Mouse (Mus musculus) kidney, adult 18-20 months (tissue): ENCODE data around the gene Cdk20.

Source experiments
- DNase-seq: peaks from one replicate; pipeline ENCODE4 v3.0.0; 2021

Cdk20 gene

GRCm38 (mm10) chr13:64432017-64432995, at the start of gene Cdk20:
Gene Cdk20, plus strand, starts transcription at chr13:64432314.
- peak; percentile 90 for DNase-seq

- DNase-seq, result no peak
Observed at GRCm38 (mm10) chr13:64384937-64385336, 47.2 kb upstream of the Cdk20 start.

GRCm38 (mm10) chr13:64386048-64386447, 46.1 kb upstream of the Cdk20 start:
- peak; percentile 47 for DNase-seq

GRCm38 (mm10) chr13:64388415-64388814, 43.7 kb upstream of the Cdk20 start:
- no peak for DNase-seq

- no peak for DNase-seq
Observed at GRCm38 (mm10) chr13:64396979-64397378, 35.1 kb upstream of the Cdk20 start.

GRCm38 (mm10) chr13:64398065-64398464, 34.0 kb upstream of the Cdk20 start:
- DNase-seq, result no peak

GRCm38 (mm10) chr13:64399906-64400305, 32.2 kb upstream of the Cdk20 start:
- no peak for DNase-seq

GRCm38 (mm10) chr13:64400801-64401361, 31.2 kb upstream of the Cdk20 start:
- DNase-seq, result peak; percentile 61

- DNase-seq, result no peak
Observed at GRCm38 (mm10) chr13:64402006-64402405, 30.1 kb upstream of the Cdk20 start.

- DNase-seq, result no peak
Observed at GRCm38 (mm10) chr13:64402504-64402949, 29.6 kb upstream of the Cdk20 start.

GRCm38 (mm10) chr13:64402951-64403460, 29.1 kb upstream of the Cdk20 start:
- no peak for DNase-seq

- no peak for DNase-seq
Observed at GRCm38 (mm10) chr13:64403519-64403918, 28.6 kb upstream of the Cdk20 start.

- DNase-seq, result no peak
Observed at GRCm38 (mm10) chr13:64405550-64405949, 26.6 kb upstream of the Cdk20 start.

GRCm38 (mm10) chr13:64407992-64408391, 24.1 kb upstream of the Cdk20 start:
- DNase-seq, result no peak

GRCm38 (mm10) chr13:64410604-64411003, 21.5 kb upstream of the Cdk20 start:
- DNase-seq, result no peak

- no peak for DNase-seq
Observed at GRCm38 (mm10) chr13:64411282-64411681, 20.8 kb upstream of the Cdk20 start.

GRCm38 (mm10) chr13:64412752-64413257, 19.3 kb upstream of the Cdk20 start:
- no peak for DNase-seq

- no peak for DNase-seq
Observed at GRCm38 (mm10) chr13:64415659-64416058, 16.5 kb upstream of the Cdk20 start.

GRCm38 (mm10) chr13:64416955-64417601, 15.0 kb upstream of the Cdk20 start:
- peak; percentile 45 for DNase-seq

- no peak for DNase-seq
Observed at GRCm38 (mm10) chr13:64420847-64421246, 11.3 kb upstream of the Cdk20 start.

- no peak for DNase-seq
Observed at GRCm38 (mm10) chr13:64421386-64421785, 10.7 kb upstream of the Cdk20 start.

- no peak for DNase-seq
Observed at GRCm38 (mm10) chr13:64421952-64422606, 10.0 kb upstream of the Cdk20 start.

- no peak for DNase-seq
Observed at GRCm38 (mm10) chr13:64422607-64422957, 9.5 kb upstream of the Cdk20 start.
